Mouse (Mus musculus) brain, embryonic 14.5 days (tissue): Measurements from ENCODE around the gene Vmn1r233.

Source experiments
- CTCF ChIP-seq: fragments of 200-500 bp; IDR thresholded peaks from 2 replicates; pipeline ENCODE4 v1.5.1; 2012; ENCODE audit warnings: inconsistent platforms, mild to moderate bottlenecking, moderate library complexity, borderline replicate concordance; ENCODE audit not compliant: insufficient read depth, insufficient read length; ENCODE audit errors: extremely low read depth
- POLR2A ChIP-seq: fragments of 200-500 bp; IDR thresholded peaks from 2 replicates; pipeline ENCODE4 v1.6.1; 2012; ENCODE audit warnings: mild to moderate bottlenecking, inconsistent platforms, borderline replicate concordance; ENCODE audit not compliant: poor library complexity, insufficient read depth, insufficient read length, severe bottlenecking; ENCODE audit errors: extremely low read depth

DNA sequence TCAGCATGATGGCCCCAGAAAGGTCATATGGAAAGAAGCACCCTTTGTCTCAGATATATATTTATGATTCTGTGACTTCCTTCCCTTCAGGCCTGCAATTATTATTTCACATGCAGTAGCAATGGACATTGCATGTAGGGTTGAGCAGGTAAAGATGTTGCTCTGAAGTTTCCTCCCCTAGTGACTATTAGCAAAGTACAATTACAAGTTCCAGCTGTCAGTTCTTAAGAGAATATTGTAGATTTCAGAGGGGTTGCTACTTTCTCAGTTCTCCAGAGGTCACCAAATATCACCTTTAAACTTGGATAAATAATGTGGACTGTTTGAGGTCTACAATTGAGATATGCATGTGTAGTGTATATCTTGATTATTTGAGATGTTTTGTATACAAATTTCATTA lies at the start of gene Vmn1r233:
- no peak for TF ChIP-seq CTCF
- TF ChIP-seq POLR2A = no peak
